Comparison of ENCODE assay signal across 12 mouse cellular contexts in genomic region chr3:147531608-147532180, GRCm38 (mm10).
"Had no signal": no experiment of that assay in that cellular context is flagged by ENCODE, and none has a peak within 500 bp of the region (broad histone marks: within the 10 kb centered on the region; RNA-seq: fewer than 3 reads in every experiment).

No protein-coding gene starts in this region.

- ATAC-seq: liver, embryonic 12.5 days; midbrain, embryonic 16.5 days had no signal

- H3K4me3 ChIP-seq: limb, embryonic 15.5 days; liver, embryonic 12.5 days; lung, embryonic 15.5 days; midbrain, embryonic 10.5 days; neural tube, embryonic 13.5 days had no signal

- H3K9me3 ChIP-seq: limb, embryonic 15.5 days; liver, embryonic 12.5 days; lung, embryonic 15.5 days; midbrain, embryonic 10.5 days; neural tube, embryonic 13.5 days had no signal

- H3K4me1 ChIP-seq: limb, embryonic 15.5 days; liver, embryonic 12.5 days; lung, embryonic 15.5 days; midbrain, embryonic 10.5 days; neural tube, embryonic 13.5 days had no signal

- H3K9ac ChIP-seq: limb, embryonic 15.5 days; liver, embryonic 12.5 days; lung, embryonic 15.5 days; neural tube, embryonic 13.5 days had no signal

- H3K27ac ChIP-seq: limb, embryonic 15.5 days; liver, embryonic 12.5 days; lung, embryonic 15.5 days; midbrain, embryonic 10.5 days; neural tube, embryonic 13.5 days; stomach, postnatal 0 days had no signal

- H3K4me2 ChIP-seq: limb, embryonic 15.5 days; liver, embryonic 12.5 days; lung, embryonic 15.5 days; neural tube, embryonic 13.5 days had no signal

- H3K36me3 ChIP-seq: limb, embryonic 15.5 days; liver, embryonic 12.5 days; lung, embryonic 15.5 days; midbrain, embryonic 10.5 days; neural tube, embryonic 13.5 days had no signal

- DNase-seq: kidney, postnatal 36 days; layer of hippocampus, adult 9-11 months; layer of hippocampus, postnatal 36 days; lung, postnatal 14 days; thymus, postnatal 4 days had no signal

- H3K27me3 ChIP-seq: limb, embryonic 15.5 days; liver, embryonic 12.5 days; lung, embryonic 15.5 days; neural tube, embryonic 13.5 days had no signal
